Mouse (Mus musculus) lung, embryonic 15.5 days (tissue): ENCODE measurements around the gene Ttyh3. TPM values are rescaled to one million over a fixed set of nuclear protein-coding genes. Genes with fewer than 3 reads are reported as not detected.

Experiments used
- ATAC-seq: fragments of 200-750 bp; cut with Nextera tagmentation; 2 replicates; pipeline ENCODE4 v1.8.0; 2017; ENCODE audit warnings: moderate number of reproducible peaks, borderline replicate concordance; ENCODE audit not compliant: low FRiP score, low TSS enrichment; ENCODE audit errors: extremely low read depth
- H3K27ac ChIP-seq: fragments of 300-500 bp; sonication (generic); 2 replicates; pipeline ENCODE4 v1.5.1; 2015; ENCODE audit warnings: moderate library complexity, mild to moderate bottlenecking, inconsistent platforms
- H3K27me3 ChIP-seq: fragments of 300-500 bp; sonication (generic); 2 replicates; pipeline ENCODE4 v1.6.1; 2015; ENCODE audit warnings: inconsistent platforms
- H3K36me3 ChIP-seq: fragments of 300-500 bp; sonication (generic); 2 replicates; pipeline ENCODE4 v1.6.1; 2015; ENCODE audit warnings: inconsistent platforms
- H3K4me1 ChIP-seq: fragments of 300-500 bp; sonication (generic); 2 replicates; pipeline ENCODE4 v1.6.1; 2015; ENCODE audit warnings: inconsistent platforms
- H3K4me2 ChIP-seq: fragments of 300-500 bp; sonication (generic); 2 replicates; pipeline ENCODE4 v1.6.1; 2015; ENCODE audit warnings: inconsistent platforms, mild to moderate bottlenecking, moderate library complexity
- H3K4me3 ChIP-seq: fragments of 300-500 bp; sonication (generic); 2 replicates; pipeline ENCODE4 v1.5.1; 2015; ENCODE audit warnings: mild to moderate bottlenecking, inconsistent platforms
- H3K9ac ChIP-seq: fragments of 300-500 bp; sonication (generic); 2 replicates; pipeline ENCODE4 v1.6.1; 2015; ENCODE audit warnings: inconsistent platforms
- H3K9me3 ChIP-seq: fragments of 300-500 bp; sonication (generic); 2 replicates; pipeline ENCODE4 v1.6.1; 2016; ENCODE audit warnings: inconsistent platforms
- WGBS: fragments of 180-500 bp; shearing (Covaris S2); methylation state at CpG from one replicate; pipeline ENCODE4 v1.1.7; 2015; 5-methylcytosine and 5-hydroxymethylcytosine counted together
- polyA plus RNA-seq: library from polyadenylated mRNA; unstranded; fragments of >200 nt; fragmentation: Nextera tagmentation; extraction: Ambion mirVana; gene quantifications from 2 replicates; pipeline ENCODE4 v1.2.1, GENCODE M21; 2015

Ttyh3 gene
- polyA plus RNA-seq, 1 experiment from 2014 or later, result 39.1 TPM

- 24% methylated on average over 3 of the region's 3 CpGs for WGBS
- no peak overlapping the region for H3K4me2 ChIP-seq
- H3K9me3 ChIP-seq, result no peaks in the 10 kb centered on the region
- no peak overlapping the region for H3K9ac ChIP-seq
- peaks cover 36% of the 10 kb centered on the region for H3K27me3 ChIP-seq
- H3K4me1 ChIP-seq, result peaks cover 43% of the 10 kb centered on the region
- no peaks in the 10 kb centered on the region for H3K36me3 ChIP-seq
- no peak for ATAC-seq
- H3K27ac ChIP-seq, result no peak overlapping the region
- H3K4me3 ChIP-seq, result no peak overlapping the region
Observed at GRCm38 (mm10) chr5:140605228-140605627, 43.6 kb downstream of the Ttyh3 start.

- no peak for ATAC-seq
- H3K4me2 ChIP-seq, result no peak overlapping the region
- no peak overlapping the region for H3K9ac ChIP-seq
- H3K36me3 ChIP-seq, result no peaks in the 10 kb centered on the region
- no peak overlapping the region for H3K4me3 ChIP-seq
- H3K9me3 ChIP-seq, result no peaks in the 10 kb centered on the region
- 52% methylated on average over 8 of the region's 8 CpGs for WGBS
- H3K27me3 ChIP-seq, result peaks cover 36% of the 10 kb centered on the region
- H3K27ac ChIP-seq, result no peak overlapping the region
- peaks cover 35% of the 10 kb centered on the region for H3K4me1 ChIP-seq
Observed at GRCm38 (mm10) chr5:140604386-140604785, 44.4 kb downstream of the Ttyh3 start.

- Histone ChIP-seq H3K4me3 (no peak overlapping the region), H3K27me3 (peaks cover 27% of the 10 kb centered on the region), H3K36me3 (no peaks in the 10 kb centered on the region), H3K9me3 (no peaks in the 10 kb centered on the region), H3K9ac (no peak overlapping the region), H3K4me1 (peaks cover 24% of the 10 kb centered on the region), H3K4me2 (no peak overlapping the region), H3K27ac (no peak overlapping the region)
- WGBS, result 45% methylated on average over 2 of the region's 2 CpGs
- ATAC-seq, result no peak
Observed at GRCm38 (mm10) chr5:140602540-140602939, 46.3 kb downstream of the Ttyh3 start.

GRCm38 (mm10) chr5:140601712-140602111, 47.1 kb downstream of the Ttyh3 start:
- WGBS, result 58% methylated on average over 12 of the region's 12 CpGs
- no peak overlapping the region for H3K4me3 ChIP-seq
- peaks cover 24% of the 10 kb centered on the region for H3K27me3 ChIP-seq
- H3K9me3 ChIP-seq, result no peaks in the 10 kb centered on the region
- no peak overlapping the region for H3K4me2 ChIP-seq
- no peak for ATAC-seq
- peaks cover 25% of the 10 kb centered on the region for H3K4me1 ChIP-seq
- no peak overlapping the region for H3K9ac ChIP-seq
- H3K36me3 ChIP-seq, result no peaks in the 10 kb centered on the region
- no peak overlapping the region for H3K27ac ChIP-seq

- peaks cover 6% of the 10 kb centered on the region for H3K27me3 ChIP-seq
- no peak overlapping the region for H3K9ac ChIP-seq
- 61% methylated on average over 5 of the region's 5 CpGs for WGBS
- ATAC-seq, result no peak
- H3K27ac ChIP-seq, result no peak overlapping the region
- no peaks in the 10 kb centered on the region for H3K36me3 ChIP-seq
- peaks cover 23% of the 10 kb centered on the region for H3K4me1 ChIP-seq
- H3K4me3 ChIP-seq, result no peak overlapping the region
- no peaks in the 10 kb centered on the region for H3K9me3 ChIP-seq
- H3K4me2 ChIP-seq, result no peak overlapping the region
Observed at GRCm38 (mm10) chr5:140599939-140600338, 48.9 kb downstream of the Ttyh3 start.

GRCm38 (mm10) chr5:140597787-140598186, 51.0 kb downstream of the Ttyh3 start:
- Histone ChIP-seq H3K36me3 (no peaks in the 10 kb centered on the region), H3K9ac (no peak overlapping the region), H3K27ac (no peak overlapping the region), H3K4me3 (no peak overlapping the region), H3K4me2 (no peak overlapping the region), H3K9me3 (no peaks in the 10 kb centered on the region), H3K4me1 (peaks cover 17% of the 10 kb centered on the region), H3K27me3 (no peaks in the 10 kb centered on the region)
- ATAC-seq, result no peak
- WGBS, result 79% methylated on average over 4 of the region's 4 CpGs

- peaks cover 17% of the 10 kb centered on the region for H3K4me1 ChIP-seq
- H3K9ac ChIP-seq, result no peak overlapping the region
- H3K4me3 ChIP-seq, result no peak overlapping the region
- H3K36me3 ChIP-seq, result no peaks in the 10 kb centered on the region
- H3K4me2 ChIP-seq, result 0 out of 2 replicates have a peak overlapping the region, but pooled peaks have one; percentile 1
- peak; percentile 53; the same call in 1 of the 2 replicates for ATAC-seq
- peak overlapping the region; percentile 53 for H3K27ac ChIP-seq
- 32% methylated on average over 18 of the region's 18 CpGs for WGBS
- H3K27me3 ChIP-seq, result no peaks in the 10 kb centered on the region
- no peaks in the 10 kb centered on the region for H3K9me3 ChIP-seq
Observed at GRCm38 (mm10) chr5:140596927-140597588, 51.8 kb downstream of the Ttyh3 start.

- Histone ChIP-seq H3K36me3 (no peaks in the 10 kb centered on the region), H3K4me3 (no peak overlapping the region), H3K4me2 (0 out of 2 replicates have a peak overlapping the region, but pooled peaks have one; percentile 1), H3K9ac (no peak overlapping the region), H3K4me1 (peaks cover 17% of the 10 kb centered on the region), H3K9me3 (no peaks in the 10 kb centered on the region), H3K27ac (peak overlapping the region; percentile 53), H3K27me3 (no peaks in the 10 kb centered on the region)
- no peak for ATAC-seq
- WGBS, result 26% methylated on average over 3 of the region's 3 CpGs
Observed at GRCm38 (mm10) chr5:140596426-140596825, 52.4 kb downstream of the Ttyh3 start.

GRCm38 (mm10) chr5:140594846-140595245, 54.0 kb downstream of the Ttyh3 start:
- H3K9me3 ChIP-seq, result no peaks in the 10 kb centered on the region
- no peak overlapping the region for H3K9ac ChIP-seq
- peaks cover 17% of the 10 kb centered on the region for H3K4me1 ChIP-seq
- WGBS, result 72% methylated on average over 5 of the region's 5 CpGs
- ATAC-seq, result no peak
- no peaks in the 10 kb centered on the region for H3K27me3 ChIP-seq
- no peak overlapping the region for H3K4me3 ChIP-seq
- H3K36me3 ChIP-seq, result no peaks in the 10 kb centered on the region
- no peak overlapping the region for H3K4me2 ChIP-seq
- no peak overlapping the region for H3K27ac ChIP-seq

- WGBS, result 77% methylated on average over 16 of the region's 16 CpGs
- Histone ChIP-seq H3K36me3 (no peaks in the 10 kb centered on the region), H3K9ac (no peak overlapping the region), H3K9me3 (no peaks in the 10 kb centered on the region), H3K27ac (no peak overlapping the region), H3K4me1 (no peaks in the 10 kb centered on the region), H3K27me3 (no peaks in the 10 kb centered on the region), H3K4me3 (no peak overlapping the region), H3K4me2 (no peak overlapping the region)
- no peak for ATAC-seq
Observed at GRCm38 (mm10) chr5:140589082-140589774, 59.6 kb downstream of the Ttyh3 start.

GRCm38 (mm10) chr5:140583732-140584368, 65.0 kb downstream of the Ttyh3 start:
- Histone ChIP-seq H3K9me3 (no peaks in the 10 kb centered on the region), H3K4me1 (peaks cover 11% of the 10 kb centered on the region; the same call in 1 of the 2 replicates), H3K27ac (no peak overlapping the region), H3K4me3 (no peak overlapping the region), H3K9ac (no peak overlapping the region), H3K4me2 (no peak overlapping the region), H3K36me3 (no peaks in the 10 kb centered on the region), H3K27me3 (no peaks in the 10 kb centered on the region)
- ATAC-seq, result peak; percentile 16; the same call in 1 of the 2 replicates
- 47% methylated on average over 6 of the region's 6 CpGs for WGBS
